Mouse (Mus musculus): ENCODE measurements around the gene Glg1. TPM values are rescaled to one million over a fixed set of nuclear protein-coding genes. Genes with fewer than 3 reads are reported as not detected.
"Not testable (repeated sequence)": the region's sequence is repeated elsewhere in the genome, so short reads cannot be mapped to it uniquely, and the experiment has no call there.

Gene Glg1
- polyA plus RNA-seq, 1 experiment from 2014 or later, result 97.6 TPM

DNA sequence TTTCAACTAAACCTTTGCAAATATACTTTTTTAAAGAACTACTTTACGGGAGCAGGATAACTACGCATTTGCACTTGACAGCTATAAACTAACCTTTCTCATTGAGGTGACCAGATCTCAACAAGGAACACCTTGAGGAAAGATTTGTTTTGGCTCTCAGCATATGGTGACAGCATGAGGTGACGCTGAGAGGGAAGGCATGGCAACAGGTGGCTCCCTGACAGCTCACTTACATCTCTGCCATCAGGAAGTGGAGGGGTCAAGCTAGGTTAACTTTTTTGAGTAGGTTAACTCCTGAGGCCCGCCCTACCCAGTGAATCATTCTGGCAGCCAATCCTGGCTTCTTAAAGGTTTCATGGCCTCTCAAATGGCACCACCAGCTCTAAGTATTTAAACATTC is 26.6 kb upstream of the Glg1 start:
- 89% methylated on average over 4 of the region's 4 CpGs for WGBS
- Histone ChIP-seq H3K9me3 (no peaks in the 10 kb centered on the region), H3K4me2 (replicated peaks) (no peak overlapping the region), H3K27me3 (no peaks in the 10 kb centered on the region), H3K36me3 (peaks cover 83% of the 10 kb centered on the region), H3K4me3 (no peak overlapping the region), H3K9ac (no peak overlapping the region), H3K4me1 (no peaks in the 10 kb centered on the region), H3K27ac (no peak overlapping the region)
- no peak for ATAC-seq (ENCODE audit: insufficient number of reproducible peaks, insufficient read depth, low FRiP score, low TSS enrichment)

DNA sequence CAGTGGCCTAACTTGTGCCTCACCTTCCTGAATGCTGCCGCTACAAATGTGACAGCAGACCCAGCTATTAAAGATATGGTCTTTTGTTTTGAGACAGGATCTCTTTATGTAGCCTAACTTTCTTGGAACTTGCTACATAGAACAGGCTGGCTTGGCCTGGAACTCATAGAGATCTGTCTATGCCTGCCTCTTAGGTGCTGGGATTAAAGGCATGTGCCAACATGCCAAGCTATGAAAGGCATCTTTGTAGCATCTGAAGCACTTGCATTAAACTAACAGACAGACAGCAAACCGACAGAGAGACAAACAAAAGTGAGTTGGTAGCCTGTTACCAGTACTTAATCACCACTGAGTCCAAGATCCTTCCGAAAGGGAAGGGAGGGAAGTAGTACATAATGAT is 23.1 kb upstream of the Glg1 start:
- Histone ChIP-seq H3K27ac (no peak overlapping the region), H3K4me2 (replicated peaks) (no peak overlapping the region), H3K27me3 (no peaks in the 10 kb centered on the region), H3K9me3 (no peaks in the 10 kb centered on the region), H3K9ac (no peak overlapping the region), H3K4me1 (no peaks in the 10 kb centered on the region), H3K36me3 (peaks cover 83% of the 10 kb centered on the region), H3K4me3 (no peak overlapping the region)
- WGBS, result 90% methylated on average over 3 of the region's 3 CpGs
- no peak for ATAC-seq (ENCODE audit: insufficient number of reproducible peaks, insufficient read depth, low FRiP score, low TSS enrichment)

DNA sequence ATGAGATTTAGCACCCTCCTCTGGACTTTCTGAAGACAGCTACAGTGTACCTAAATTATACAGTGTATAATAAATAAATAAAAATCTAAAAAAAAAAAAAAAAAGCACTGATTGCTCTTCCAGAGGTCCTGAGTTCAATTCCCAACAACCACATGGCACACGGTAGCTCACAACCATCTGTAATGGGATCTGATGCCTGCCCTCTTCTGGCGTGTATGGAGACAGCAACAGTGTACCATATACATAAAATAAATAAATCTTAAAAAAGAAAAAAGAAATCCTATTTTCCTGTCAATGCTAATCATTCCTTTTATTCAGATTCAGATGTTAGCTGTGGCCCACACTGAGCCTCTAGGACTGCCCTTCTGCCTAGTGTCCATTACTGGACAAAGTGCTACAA is 9.3 kb upstream of the Glg1 start:
- peaks cover 17% of the 10 kb centered on the region for H3K36me3 ChIP-seq
- WGBS, result 74% methylated on average over 2 of the region's 2 CpGs

DNA sequence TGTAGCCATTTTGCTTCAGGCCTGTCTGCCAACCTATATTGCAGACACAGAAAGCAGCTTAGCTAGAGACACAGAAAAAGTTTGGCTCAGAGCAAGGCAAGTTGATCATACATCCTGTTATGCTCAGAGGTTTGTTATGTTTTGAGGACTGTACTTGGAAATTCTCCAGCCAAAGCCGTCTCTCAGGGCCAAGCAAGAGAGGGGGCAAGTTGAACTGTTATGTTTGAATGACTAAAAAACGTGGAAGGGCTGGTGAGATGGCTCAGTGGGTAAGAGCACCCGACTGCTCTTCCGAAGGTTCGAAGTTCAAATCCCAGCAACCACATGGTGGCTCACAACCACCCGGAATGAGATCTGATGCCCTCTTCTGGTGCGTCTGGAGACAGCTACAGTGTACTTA is 7.1 kb upstream of the Glg1 start:
- ATAC-seq (ENCODE audit: insufficient number of reproducible peaks, insufficient read depth, low FRiP score, low TSS enrichment); H3K4me3 ChIP-seq; H3K27ac ChIP-seq; H3K4me1 ChIP-seq; H3K9ac ChIP-seq; H3K27me3 ChIP-seq; H3K9me3 ChIP-seq; H3K4me2 ChIP-seq (replicated peaks): not testable (repeated sequence)
- peaks cover 12% of the 10 kb centered on the region; the same call in 1 of the 2 replicates for H3K36me3 ChIP-seq
- 69% methylated on average over 7 of the region's 7 CpGs for WGBS

More for the DNA sequence above, 9.3 kb upstream of the Glg1 start:
- no peak overlapping the region for H3K4me3 ChIP-seq
- no peaks in the 10 kb centered on the region for H3K4me1 ChIP-seq
- H3K9ac ChIP-seq, result no peak overlapping the region
- no peak overlapping the region for H3K4me2 ChIP-seq (replicated peaks)
- no peak overlapping the region for H3K27ac ChIP-seq
- ATAC-seq (ENCODE audit: insufficient number of reproducible peaks, insufficient read depth, low FRiP score, low TSS enrichment), result no peak
- H3K9me3 ChIP-seq, result 0 out of 2 replicates have a peak, but pooled peaks cover 6% of the 10 kb centered on the region
- H3K27me3 ChIP-seq, result no peaks in the 10 kb centered on the region

DNA sequence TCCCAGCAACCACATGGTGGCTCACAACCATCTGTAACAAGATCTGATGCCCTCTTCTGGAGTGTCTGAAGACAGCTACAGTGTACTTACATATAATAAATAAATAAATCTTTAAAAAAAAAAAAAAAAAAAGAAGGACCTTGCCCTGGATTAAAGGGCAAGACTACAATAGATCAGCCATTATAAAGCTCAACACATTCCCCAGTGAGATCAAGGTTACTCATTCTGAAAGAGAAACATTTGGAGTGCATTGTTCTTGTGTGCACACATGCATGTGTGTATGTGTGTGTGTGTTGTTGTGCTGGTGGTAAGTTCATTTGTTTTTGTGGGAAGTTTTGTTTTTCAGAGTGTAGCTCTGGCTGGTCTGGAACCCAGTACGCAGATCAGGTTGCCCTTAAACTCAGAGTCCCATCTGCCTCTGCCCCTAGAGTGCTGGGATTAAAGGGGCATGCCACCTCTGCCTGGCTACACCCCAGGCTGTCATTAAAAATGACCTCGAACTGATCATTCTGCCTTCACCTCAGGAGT is 5.7 kb upstream of the Glg1 start:
- H3K4me2 ChIP-seq (replicated peaks), result no peak overlapping the region
- no peaks in the 10 kb centered on the region for H3K4me1 ChIP-seq
- no peak overlapping the region for H3K4me3 ChIP-seq
- 0 out of 2 replicates have a peak, but pooled peaks cover 6% of the 10 kb centered on the region for H3K9me3 ChIP-seq
- no peak for ATAC-seq (ENCODE audit: insufficient number of reproducible peaks, insufficient read depth, low FRiP score, low TSS enrichment)
- no peak overlapping the region for H3K9ac ChIP-seq
- H3K27me3 ChIP-seq, result no peaks in the 10 kb centered on the region
- H3K36me3 ChIP-seq, result 0 out of 2 replicates have a peak, but pooled peaks cover 5% of the 10 kb centered on the region
- WGBS, result 72% methylated on average over 2 of the region's 2 CpGs
- H3K27ac ChIP-seq, result no peak overlapping the region

DNA sequence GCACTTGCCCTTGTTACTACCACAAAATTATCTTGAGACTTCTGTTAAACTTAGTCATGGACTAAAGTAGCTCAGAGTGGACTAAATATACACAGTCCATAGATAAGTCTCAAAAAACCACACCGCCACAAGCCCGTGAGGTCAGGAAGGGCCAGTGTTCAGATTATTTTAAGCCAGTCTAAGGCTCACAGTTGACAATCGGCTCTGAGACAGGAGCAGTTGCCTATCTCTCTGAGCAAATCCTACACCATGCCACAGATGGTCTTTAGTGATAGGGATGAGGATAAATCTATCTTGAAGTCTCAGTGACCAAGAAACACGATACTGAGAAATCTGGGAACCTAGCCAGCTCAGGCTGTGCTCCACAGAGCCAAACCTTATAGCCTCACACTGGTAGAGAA is 3.0 kb upstream of the Glg1 start:
- 84% methylated on average over 4 of the region's 4 CpGs for WGBS
- Histone ChIP-seq H3K27ac (no peak overlapping the region), H3K9ac (no peak overlapping the region), H3K4me2 (replicated peaks) (no peak overlapping the region), H3K27me3 (no peaks in the 10 kb centered on the region), H3K9me3 (0 out of 2 replicates have a peak, but pooled peaks cover 4% of the 10 kb centered on the region), H3K4me3 (no peak overlapping the region), H3K4me1 (peaks cover 7% of the 10 kb centered on the region), H3K36me3 (no peaks in the 10 kb centered on the region)
- ATAC-seq (ENCODE audit: insufficient number of reproducible peaks, insufficient read depth, low FRiP score, low TSS enrichment), result no peak

DNA sequence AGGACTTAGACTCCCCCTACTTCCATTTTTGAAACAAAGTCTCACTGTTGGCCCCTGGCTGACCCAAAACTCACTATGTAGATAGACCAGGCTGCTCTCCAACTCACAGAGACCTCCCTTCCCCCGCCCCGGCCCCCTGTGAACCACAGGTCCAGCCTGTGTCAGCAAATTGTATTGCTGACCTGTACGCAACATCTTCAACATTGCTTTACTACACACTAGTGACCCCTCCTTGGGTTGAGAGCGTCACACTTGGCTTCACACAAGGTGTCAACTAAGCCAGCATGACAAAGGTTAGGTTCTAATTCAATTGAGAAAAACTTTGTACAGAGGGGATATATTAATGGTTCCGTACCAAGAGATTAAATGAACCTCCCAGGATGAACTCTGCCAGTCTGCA is 1.2 kb upstream of the Glg1 start:
- Histone ChIP-seq H3K9me3 (no peaks in the 10 kb centered on the region), H3K4me1 (peaks cover 7% of the 10 kb centered on the region), H3K9ac (no peak overlapping the region), H3K27ac (no peak overlapping the region), H3K36me3 (no peaks in the 10 kb centered on the region; the same call in 1 of the 2 replicates), H3K4me3 (no peak overlapping the region), H3K27me3 (no peaks in the 10 kb centered on the region), H3K4me2 (replicated peaks) (no peak overlapping the region; the same call in 1 of the 2 replicates)
- WGBS, result 93% methylated on average over 5 of the region's 5 CpGs
- ATAC-seq (ENCODE audit: insufficient number of reproducible peaks, insufficient read depth, low FRiP score, low TSS enrichment), result no peak

DNA sequence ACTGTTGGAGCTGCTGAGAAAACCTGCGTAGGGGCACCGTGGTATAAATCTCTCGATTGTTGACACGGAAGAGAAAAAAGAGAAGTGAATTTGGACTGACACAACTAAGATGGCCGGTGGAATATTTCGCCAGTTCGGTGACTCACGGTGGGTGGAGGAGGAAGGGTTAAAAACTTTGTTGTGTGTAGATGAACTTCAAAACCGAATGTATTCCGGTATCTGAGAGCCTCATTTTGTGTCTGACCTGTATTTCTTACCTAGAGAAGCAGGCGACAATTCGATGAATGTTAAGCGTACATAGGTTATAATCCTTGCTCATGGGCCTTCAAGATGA is 359 bp upstream of the Glg1 start:
- no peaks in the 10 kb centered on the region for H3K9me3 ChIP-seq

DNA sequence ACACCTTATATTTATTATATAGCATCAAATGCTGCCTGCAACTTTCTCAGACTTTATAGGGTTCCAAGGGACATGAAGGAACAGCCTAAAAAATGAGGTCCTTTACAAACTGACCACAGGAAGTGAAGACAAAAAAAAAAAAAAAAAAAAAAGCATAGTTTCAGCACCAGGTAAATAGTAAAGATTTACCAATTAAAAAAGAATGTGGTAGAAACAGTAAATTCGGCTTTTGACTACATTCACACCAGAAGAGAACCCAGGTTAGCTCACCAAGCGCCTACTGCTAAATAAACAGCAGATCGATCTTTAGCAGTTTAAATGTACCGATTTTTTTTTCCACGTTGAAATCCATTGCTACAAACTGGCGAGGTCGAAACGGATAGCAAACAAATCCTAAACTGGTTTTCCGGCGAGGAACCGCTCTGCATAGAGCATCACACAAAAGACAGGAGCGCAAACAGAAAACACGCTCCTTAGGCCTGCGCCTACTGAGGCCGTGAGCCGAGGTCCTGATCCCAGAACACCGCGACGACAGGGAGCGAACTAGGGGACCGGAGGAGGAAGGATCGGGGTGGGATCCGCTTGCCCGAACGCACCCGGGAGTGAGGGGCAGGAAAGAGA is 896 bp downstream of the Glg1 start:
- WGBS, result 1% methylated on average over 25 of the region's 26 CpGs
- no peaks in the 10 kb centered on the region for H3K27me3 ChIP-seq
- peak overlapping the region; percentile 86 for H3K4me3 ChIP-seq
- H3K27ac ChIP-seq, result peak overlapping the region; percentile 99
- H3K9ac ChIP-seq, result peak overlapping the region; percentile 96
- ATAC-seq (ENCODE audit: insufficient number of reproducible peaks, insufficient read depth, low FRiP score, low TSS enrichment), result peak; percentile 11; the same call in 1 of the 2 replicates
- no peaks in the 10 kb centered on the region; the same call in 1 of the 2 replicates for H3K36me3 ChIP-seq
- H3K9me3 ChIP-seq, result no peaks in the 10 kb centered on the region
- H3K4me2 ChIP-seq (replicated peaks), result peak overlapping the region; percentile 51
- H3K4me1 ChIP-seq, result peaks cover 7% of the 10 kb centered on the region

More for the DNA sequence above, 359 bp upstream of the Glg1 start:
- peak overlapping the region; percentile 99; the same call in 1 of the 2 replicates for H3K27ac ChIP-seq
- H3K36me3 ChIP-seq, result no peaks in the 10 kb centered on the region; the same call in 1 of the 2 replicates
- ATAC-seq (ENCODE audit: insufficient number of reproducible peaks, insufficient read depth, low FRiP score, low TSS enrichment), result no peak
- 11% methylated on average over 13 of the region's 13 CpGs for WGBS
- H3K4me2 ChIP-seq (replicated peaks), result peak overlapping the region; percentile 51
- H3K27me3 ChIP-seq, result no peaks in the 10 kb centered on the region
- peaks cover 7% of the 10 kb centered on the region for H3K4me1 ChIP-seq
- peak overlapping the region; percentile 96; the same call in 1 of the 2 replicates for H3K9ac ChIP-seq
- H3K4me3 ChIP-seq, result peak overlapping the region; percentile 86

DNA sequence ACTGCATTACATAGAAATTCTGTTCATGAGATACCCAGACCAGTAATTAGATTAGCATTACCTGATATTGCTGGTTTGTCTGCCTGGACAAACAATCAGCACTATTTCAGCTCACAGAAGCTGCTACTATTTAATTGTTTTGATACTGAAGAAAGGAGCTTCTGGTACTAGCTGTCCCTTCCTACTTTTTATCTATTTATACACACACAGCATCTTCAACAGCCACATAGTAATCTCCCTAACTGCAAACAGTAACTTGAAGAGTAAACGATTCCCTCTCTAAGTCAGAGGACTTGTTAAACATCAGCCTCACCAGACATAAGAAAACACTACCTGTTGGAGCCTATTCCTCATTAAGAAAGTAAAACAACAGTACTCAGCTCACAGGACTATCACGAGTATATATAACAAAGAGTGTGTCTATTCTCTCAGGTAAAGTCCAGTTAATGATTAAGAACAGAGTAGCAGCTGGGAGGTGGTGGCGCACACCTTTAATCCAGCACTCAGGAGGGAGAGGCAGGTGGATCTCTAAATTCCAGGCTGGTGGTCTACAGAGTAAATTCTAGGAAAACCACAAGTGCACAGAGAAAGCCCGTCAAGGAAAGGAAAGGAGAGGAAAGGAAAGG is 6.4 kb downstream of the Glg1 start:
- Histone ChIP-seq H3K4me1 (peaks cover 4% of the 10 kb centered on the region), H3K4me3 (no peak overlapping the region), H3K27ac (no peak overlapping the region), H3K27me3 (no peaks in the 10 kb centered on the region), H3K9me3 (no peaks in the 10 kb centered on the region), H3K9ac (no peak overlapping the region), H3K36me3 (no peaks in the 10 kb centered on the region; the same call in 1 of the 2 replicates), H3K4me2 (replicated peaks) (no peak overlapping the region)
- WGBS, result 79% methylated on average over 4 of the region's 4 CpGs
- ATAC-seq (ENCODE audit: insufficient number of reproducible peaks, insufficient read depth, low FRiP score, low TSS enrichment), result no peak

DNA sequence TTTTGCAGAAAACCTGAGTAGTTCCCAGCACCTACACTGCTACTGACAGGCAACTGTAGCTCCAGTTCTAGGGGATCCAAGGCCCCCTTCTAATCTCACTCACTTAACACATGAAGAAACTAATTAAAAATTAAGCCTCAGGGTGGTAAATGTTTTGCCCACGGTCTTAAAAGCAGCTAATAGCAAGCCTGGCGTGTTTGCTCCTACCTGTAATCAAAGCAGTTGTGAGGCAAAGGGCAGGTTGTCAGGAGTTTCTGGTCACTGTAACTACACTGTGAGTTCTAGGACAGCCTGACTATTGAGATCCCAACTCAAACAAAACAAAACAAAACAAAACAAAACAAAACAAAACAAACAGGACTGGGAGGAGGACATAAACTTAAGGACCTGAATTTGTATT is 8.9 kb downstream of the Glg1 start:
- Histone ChIP-seq H3K27me3 (no peaks in the 10 kb centered on the region), H3K9me3 (no peaks in the 10 kb centered on the region), H3K4me1 (no peaks in the 10 kb centered on the region), H3K9ac (no peak overlapping the region), H3K27ac (no peak overlapping the region), H3K4me3 (no peak overlapping the region), H3K36me3 (no peaks in the 10 kb centered on the region), H3K4me2 (replicated peaks) (no peak overlapping the region)
- no peak for ATAC-seq (ENCODE audit: insufficient number of reproducible peaks, insufficient read depth, low FRiP score, low TSS enrichment)
- 70% methylated on average over 2 of the region's 2 CpGs for WGBS

DNA sequence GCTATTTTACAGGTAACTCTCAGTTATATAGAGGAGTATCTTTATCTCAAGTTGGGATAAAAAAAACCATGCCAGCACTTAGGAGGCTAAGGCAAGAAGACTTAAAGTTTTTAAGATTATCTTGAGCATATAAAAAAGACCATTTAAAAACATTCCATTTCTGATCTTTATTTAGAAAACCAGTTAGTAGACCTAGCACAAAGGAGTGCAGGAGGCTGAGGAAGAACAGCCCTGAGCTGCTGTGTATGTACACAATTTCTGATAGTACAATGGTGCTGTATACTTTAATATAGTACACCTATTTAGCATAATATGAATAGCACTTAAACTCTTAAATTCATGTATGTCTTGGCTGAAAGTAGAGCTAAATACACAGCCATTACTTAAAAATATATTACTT is 10.9 kb downstream of the Glg1 start:
- H3K4me1 ChIP-seq, result no peaks in the 10 kb centered on the region
- H3K9me3 ChIP-seq, result no peaks in the 10 kb centered on the region
- no peak for ATAC-seq (ENCODE audit: insufficient number of reproducible peaks, insufficient read depth, low FRiP score, low TSS enrichment)
- H3K9ac ChIP-seq, result no peak overlapping the region
- H3K4me3 ChIP-seq, result no peak overlapping the region
- no peaks in the 10 kb centered on the region for H3K36me3 ChIP-seq
- no peak overlapping the region for H3K27ac ChIP-seq
- H3K27me3 ChIP-seq, result no peaks in the 10 kb centered on the region
- H3K4me2 ChIP-seq (replicated peaks), result no peak overlapping the region

All from embryonic facial prominence, embryonic 12.5 days (tissue).